Mouse (Mus musculus): ENCODE measurements around the gene Itih2. TPM values are rescaled to one million over a fixed set of nuclear protein-coding genes. Genes with fewer than 3 reads are reported as not detected.
A peak's percentile ranks its signal among the peaks of the same experiment; 100 is the strongest.

Itih2 gene
- polyA plus RNA-seq, 1 experiment from 2014 or later, result 0.12 TPM

DNA sequence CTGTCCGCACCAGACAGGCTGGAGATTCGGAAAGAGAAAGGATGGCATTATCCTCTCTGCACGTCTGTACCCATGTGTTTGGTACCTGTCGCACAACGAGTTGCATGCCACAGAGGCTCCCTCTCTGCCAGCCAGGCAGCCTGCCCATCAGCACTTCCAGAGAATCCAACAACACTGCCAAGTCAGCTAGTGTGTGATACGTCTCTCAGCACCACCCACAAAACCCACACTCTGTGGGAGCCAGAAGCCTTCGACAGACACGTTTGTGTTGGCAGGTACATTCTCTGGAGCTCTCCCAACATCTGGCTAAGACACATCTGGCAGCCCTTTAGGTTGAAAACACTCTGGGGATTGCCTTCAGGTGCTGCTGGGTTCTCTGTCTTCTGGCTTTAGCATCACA lies 16.0 kb upstream of the Itih2 start:
- no peak for ATAC-seq (ENCODE audit: low FRiP score)
- no peak overlapping the region for H3K9ac ChIP-seq (ENCODE audit: low read length)
- DNase-seq (ENCODE audit: low spot score, missing footprints), result no peak
- WGBS, result 85% methylated on average over 8 of the region's 8 CpGs
- no peaks in the 10 kb centered on the region for H3K4me1 ChIP-seq (ENCODE audit: control insufficient read depth, insufficient read depth, low read length)
- H3K36me3 ChIP-seq (ENCODE audit: control insufficient read depth, insufficient read depth, low read length), result no peaks in the 10 kb centered on the region
- no peaks in the 10 kb centered on the region for H3K27me3 ChIP-seq (ENCODE audit: control insufficient read depth, insufficient read depth, low read length)
- H3K4me3 ChIP-seq (ENCODE audit: low read depth, low read length), result no peak overlapping the region
- H3K27ac ChIP-seq (ENCODE audit: low read depth, low read length), result no peak overlapping the region
- no peak overlapping the region for H3K4me2 ChIP-seq
- H3K9me3 ChIP-seq (ENCODE audit: control insufficient read depth, low read length), result no peaks in the 10 kb centered on the region

DNA sequence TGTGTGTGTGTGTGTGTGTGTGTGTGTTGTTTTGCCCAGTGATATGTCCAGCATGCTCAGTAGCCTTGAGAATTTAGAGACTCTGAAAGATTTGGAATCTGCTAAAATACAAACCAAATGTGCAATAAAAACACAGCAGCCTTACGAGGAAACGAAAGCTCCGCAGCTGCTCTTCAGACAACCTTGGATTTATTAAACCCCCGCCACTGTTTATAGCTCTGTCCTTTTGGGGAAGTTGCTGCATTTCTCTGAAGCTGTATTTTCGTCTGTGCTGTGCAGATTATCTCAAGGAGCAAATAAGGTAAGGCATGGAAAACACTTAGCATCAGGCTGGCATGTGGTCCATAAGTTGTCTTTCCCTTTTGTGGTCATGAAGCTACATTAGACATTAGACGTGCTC lies 14.3 kb upstream of the Itih2 start:
- Histone ChIP-seq H3K27ac (ENCODE audit: low read depth, low read length) (no peak overlapping the region), H3K4me2 (no peak overlapping the region), H3K9ac (ENCODE audit: low read length) (no peak overlapping the region), H3K9me3 (ENCODE audit: control insufficient read depth, low read length) (no peaks in the 10 kb centered on the region), H3K36me3 (ENCODE audit: control insufficient read depth, insufficient read depth, low read length) (no peaks in the 10 kb centered on the region), H3K4me1 (ENCODE audit: control insufficient read depth, insufficient read depth, low read length) (no peaks in the 10 kb centered on the region), H3K27me3 (ENCODE audit: control insufficient read depth, insufficient read depth, low read length) (no peaks in the 10 kb centered on the region), H3K4me3 (ENCODE audit: low read depth, low read length) (no peak overlapping the region)
- DNase-seq (ENCODE audit: low spot score, missing footprints) (no peak), ATAC-seq (ENCODE audit: low FRiP score) (no peak)
- 74% methylated on average over 6 of the region's 6 CpGs for WGBS

DNA sequence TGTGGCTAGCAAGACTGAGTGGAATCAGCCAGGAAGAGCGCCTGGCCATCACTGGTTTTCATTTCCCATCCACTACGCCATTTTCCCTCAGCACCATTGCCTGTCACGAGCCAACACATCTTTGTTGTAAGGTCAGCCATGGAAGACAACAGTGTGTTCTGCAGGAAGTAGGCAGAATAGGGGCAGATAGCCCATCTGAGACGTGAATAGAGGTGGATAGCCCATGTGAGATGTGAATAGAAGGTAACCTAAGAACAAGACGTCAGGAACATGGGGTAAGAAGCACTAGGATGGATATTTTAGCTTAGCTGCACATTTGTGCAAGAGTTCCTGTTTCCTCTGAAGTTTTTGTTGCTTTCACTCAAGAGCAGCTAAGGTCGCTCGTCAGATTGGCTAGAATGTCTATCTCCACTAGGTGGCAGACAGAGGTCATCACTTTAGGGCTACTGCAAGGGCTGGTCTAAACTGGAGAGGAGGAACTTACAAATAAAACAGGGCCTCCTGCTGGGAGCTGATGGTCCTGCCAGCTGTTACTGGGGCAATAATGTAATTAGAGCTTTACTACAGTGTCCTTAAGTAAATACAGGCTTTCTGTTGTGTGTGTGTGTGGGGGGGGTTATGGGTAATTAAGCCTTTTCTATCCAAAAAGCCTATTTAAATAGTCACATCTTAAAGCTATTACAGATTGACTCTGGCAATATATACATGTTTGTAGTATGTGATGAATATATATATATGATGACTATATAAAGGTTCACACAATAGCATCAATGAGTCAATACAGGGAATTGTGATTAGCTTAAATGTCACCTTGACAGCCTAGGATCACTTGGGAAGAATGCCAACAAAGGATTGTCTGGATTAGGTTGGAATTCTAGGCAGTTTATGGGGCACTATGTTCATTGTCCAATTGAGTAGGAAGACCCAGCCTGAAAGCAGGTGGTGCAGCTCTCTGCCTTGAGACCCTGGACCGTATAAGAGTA lies 11.6 kb upstream of the Itih2 start:
- no peak overlapping the region for H3K4me3 ChIP-seq (ENCODE audit: low read depth, low read length)
- H3K27ac ChIP-seq (ENCODE audit: low read depth, low read length), result no peak overlapping the region
- no peaks in the 10 kb centered on the region for H3K36me3 ChIP-seq (ENCODE audit: control insufficient read depth, insufficient read depth, low read length)
- H3K4me1 ChIP-seq (ENCODE audit: control insufficient read depth, insufficient read depth, low read length), result no peaks in the 10 kb centered on the region
- H3K27me3 ChIP-seq (ENCODE audit: control insufficient read depth, insufficient read depth, low read length), result no peaks in the 10 kb centered on the region
- no peak overlapping the region for H3K4me2 ChIP-seq
- ATAC-seq (ENCODE audit: low FRiP score) (peak; percentile 84), DNase-seq (ENCODE audit: low spot score, missing footprints) (peak; percentile 90)
- WGBS, result 32% methylated on average over 8 of the region's 8 CpGs
- no peaks in the 10 kb centered on the region for H3K9me3 ChIP-seq (ENCODE audit: control insufficient read depth, low read length)
- H3K9ac ChIP-seq (ENCODE audit: low read length), result no peak overlapping the region

DNA sequence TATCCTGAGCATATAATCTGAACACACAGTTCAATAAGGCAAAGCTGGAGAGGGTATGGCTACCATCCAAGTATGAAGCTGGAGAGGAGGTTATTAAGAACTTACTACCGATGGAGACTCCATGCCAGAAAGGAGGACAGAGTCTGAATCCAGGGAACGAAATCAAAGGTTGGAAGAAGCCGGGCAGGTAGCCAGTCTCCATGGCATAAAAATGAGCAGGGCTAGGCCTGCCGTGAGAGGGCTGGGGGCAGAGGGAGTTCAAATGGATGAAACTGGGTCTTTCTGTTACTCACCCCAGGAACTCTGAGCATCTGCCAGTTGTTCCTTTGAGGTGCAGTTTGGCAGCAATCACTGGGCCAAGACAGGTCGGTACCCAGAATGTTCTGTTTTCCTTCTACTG lies 9.3 kb upstream of the Itih2 start:
- Histone ChIP-seq H3K36me3 (ENCODE audit: control insufficient read depth, insufficient read depth, low read length) (no peaks in the 10 kb centered on the region), H3K9me3 (ENCODE audit: control insufficient read depth, low read length) (no peaks in the 10 kb centered on the region), H3K27me3 (ENCODE audit: control insufficient read depth, insufficient read depth, low read length) (no peaks in the 10 kb centered on the region), H3K9ac (ENCODE audit: low read length) (no peak overlapping the region), H3K27ac (ENCODE audit: low read depth, low read length) (no peak overlapping the region), H3K4me1 (ENCODE audit: control insufficient read depth, insufficient read depth, low read length) (no peaks in the 10 kb centered on the region), H3K4me3 (ENCODE audit: low read depth, low read length) (no peak overlapping the region), H3K4me2 (no peak overlapping the region)
- DNase-seq (ENCODE audit: low spot score, missing footprints) (no peak), ATAC-seq (ENCODE audit: low FRiP score) (no peak)
- WGBS, result 86% methylated on average over 5 of the region's 5 CpGs

DNA sequence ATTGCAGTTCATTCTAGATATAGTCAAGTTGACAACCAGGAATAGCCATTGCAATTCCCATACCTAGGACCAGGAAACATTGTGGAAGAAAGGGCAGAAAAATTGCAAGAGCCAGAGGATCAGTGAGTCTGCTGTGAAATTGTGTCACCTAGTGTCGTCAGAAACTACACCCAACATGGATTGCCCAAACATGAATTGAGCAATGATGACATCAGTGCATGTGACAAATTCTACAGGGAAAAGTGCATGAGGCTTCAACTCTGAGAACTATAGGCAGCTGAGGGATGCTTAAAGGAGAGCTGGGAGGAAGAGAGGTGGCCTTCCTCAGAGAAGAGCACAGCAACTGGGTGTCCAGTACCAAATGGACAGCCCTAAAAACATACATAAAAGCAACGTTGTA lies 6.1 kb upstream of the Itih2 start:
- H3K4me2 ChIP-seq, result no peak overlapping the region
- H3K4me3 ChIP-seq (ENCODE audit: low read depth, low read length), result no peak overlapping the region
- ATAC-seq (ENCODE audit: low FRiP score) (no peak), DNase-seq (ENCODE audit: low spot score, missing footprints) (no peak)
- H3K4me1 ChIP-seq (ENCODE audit: control insufficient read depth, insufficient read depth, low read length), result no peaks in the 10 kb centered on the region
- WGBS, result 86% methylated on average over 2 of the region's 2 CpGs
- H3K27me3 ChIP-seq (ENCODE audit: control insufficient read depth, insufficient read depth, low read length), result no peaks in the 10 kb centered on the region
- no peak overlapping the region for H3K27ac ChIP-seq (ENCODE audit: low read depth, low read length)
- no peaks in the 10 kb centered on the region for H3K9me3 ChIP-seq (ENCODE audit: control insufficient read depth, low read length)
- H3K9ac ChIP-seq (ENCODE audit: low read length), result no peak overlapping the region
- no peaks in the 10 kb centered on the region for H3K36me3 ChIP-seq (ENCODE audit: control insufficient read depth, insufficient read depth, low read length)

- Histone ChIP-seq H3K9ac (ENCODE audit: low read length) (no peak overlapping the region), H3K9me3 (ENCODE audit: control insufficient read depth, low read length) (no peaks in the 10 kb centered on the region), H3K27me3 (ENCODE audit: control insufficient read depth, insufficient read depth, low read length) (no peaks in the 10 kb centered on the region), H3K36me3 (ENCODE audit: control insufficient read depth, insufficient read depth, low read length) (no peaks in the 10 kb centered on the region), H3K4me3 (ENCODE audit: low read depth, low read length) (no peak overlapping the region), H3K27ac (ENCODE audit: low read depth, low read length) (no peak overlapping the region), H3K4me1 (ENCODE audit: control insufficient read depth, insufficient read depth, low read length) (no peaks in the 10 kb centered on the region), H3K4me2 (no peak overlapping the region)
- WGBS, result 71% methylated on average over 6 of the region's 6 CpGs
- DNase-seq (ENCODE audit: low spot score, missing footprints) (no peak), ATAC-seq (ENCODE audit: low FRiP score) (no peak)
Measured at GRCm38 (mm10) chr2:10133941-10134340, 2.7 kb upstream of the Itih2 start.

GRCm38 (mm10) chr2:10132128-10132527 lies 932 bp upstream of the Itih2 start:
- DNase-seq (ENCODE audit: low spot score, missing footprints) (no peak), ATAC-seq (ENCODE audit: low FRiP score) (no peak)
- no peaks in the 10 kb centered on the region for H3K36me3 ChIP-seq (ENCODE audit: control insufficient read depth, insufficient read depth, low read length)

DNA sequence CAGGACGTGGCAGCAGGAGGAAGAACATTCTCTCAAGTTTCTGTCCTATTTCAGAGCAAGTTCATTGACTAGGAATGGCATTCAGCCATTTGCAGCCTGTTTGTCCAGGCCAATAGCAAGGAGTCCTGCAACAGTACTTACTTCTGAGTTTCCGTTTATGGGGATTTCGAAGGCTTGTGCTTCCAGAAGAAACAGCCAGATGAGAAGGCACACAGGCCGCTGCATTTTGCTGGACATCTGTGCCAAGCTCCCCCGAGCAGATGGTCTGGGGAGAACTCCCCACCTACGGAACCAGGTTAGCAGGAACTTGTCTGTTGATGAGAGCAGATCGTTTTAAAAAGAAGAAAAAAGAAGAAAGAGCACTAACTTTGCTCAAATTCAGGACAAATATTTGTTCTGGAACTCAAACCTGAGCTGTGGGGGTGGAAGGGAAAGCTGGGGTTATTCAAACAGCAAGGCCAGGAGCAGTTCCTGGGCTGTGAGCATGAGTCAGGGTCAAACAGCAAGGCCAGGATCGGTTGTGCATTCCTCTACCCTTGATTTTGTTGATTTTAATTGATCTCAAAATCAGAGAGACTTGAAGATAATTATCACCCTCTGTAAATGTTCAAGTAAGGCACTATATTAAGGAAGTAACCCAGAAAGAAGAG lies 730 bp downstream of the Itih2 start:
- ATAC-seq (ENCODE audit: low FRiP score), result no peak
- Histone ChIP-seq H3K27me3 (ENCODE audit: control insufficient read depth, insufficient read depth, low read length) (no peaks in the 10 kb centered on the region), H3K4me1 (ENCODE audit: control insufficient read depth, insufficient read depth, low read length) (no peaks in the 10 kb centered on the region), H3K27ac (ENCODE audit: low read depth, low read length) (no peak overlapping the region), H3K4me2 (no peak overlapping the region), H3K9ac (ENCODE audit: low read length) (no peak overlapping the region), H3K9me3 (ENCODE audit: control insufficient read depth, low read length) (no peaks in the 10 kb centered on the region), H3K4me3 (ENCODE audit: low read depth, low read length) (no peak overlapping the region), H3K36me3 (ENCODE audit: control insufficient read depth, insufficient read depth, low read length) (no peaks in the 10 kb centered on the region)
- WGBS, result 72% methylated on average over 8 of the region's 8 CpGs
- DNase-seq (ENCODE audit: low spot score, missing footprints), result no peak

More at GRCm38 (mm10) chr2:10132128-10132527, 932 bp upstream of the Itih2 start:
- Histone ChIP-seq H3K27me3 (ENCODE audit: control insufficient read depth, insufficient read depth, low read length) (no peaks in the 10 kb centered on the region), H3K27ac (ENCODE audit: low read depth, low read length) (no peak overlapping the region), H3K4me1 (ENCODE audit: control insufficient read depth, insufficient read depth, low read length) (no peaks in the 10 kb centered on the region), H3K4me3 (ENCODE audit: low read depth, low read length) (no peak overlapping the region), H3K9ac (ENCODE audit: low read length) (no peak overlapping the region), H3K4me2 (no peak overlapping the region), H3K9me3 (ENCODE audit: control insufficient read depth, low read length) (no peaks in the 10 kb centered on the region)
- 84% methylated on average over 1 of the region's 1 CpGs for WGBS

DNA sequence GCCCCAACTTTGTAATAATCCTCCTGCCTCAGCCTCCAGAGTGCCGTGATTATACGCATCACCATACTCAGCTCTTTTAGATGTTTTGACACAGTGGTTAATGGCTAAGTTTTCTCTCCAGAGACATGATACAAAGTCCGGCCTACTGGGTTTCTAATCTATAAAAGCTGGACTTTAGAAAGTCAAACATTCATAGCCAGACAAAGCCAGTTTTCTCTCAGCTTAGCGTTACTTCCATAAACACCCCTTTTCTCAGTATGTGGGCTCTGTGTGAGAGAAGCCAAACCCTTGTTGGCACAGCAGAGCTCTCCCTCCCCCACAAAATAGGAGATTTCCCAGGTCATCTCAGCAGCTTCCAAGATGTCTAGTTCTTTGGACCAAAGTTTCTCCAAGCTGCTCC lies 2.6 kb downstream of the Itih2 start:
- Histone ChIP-seq H3K9me3 (ENCODE audit: control insufficient read depth, low read length) (no peaks in the 10 kb centered on the region), H3K27ac (ENCODE audit: low read depth, low read length) (no peak overlapping the region), H3K27me3 (ENCODE audit: control insufficient read depth, insufficient read depth, low read length) (no peaks in the 10 kb centered on the region), H3K4me3 (ENCODE audit: low read depth, low read length) (no peak overlapping the region), H3K4me2 (no peak overlapping the region), H3K36me3 (ENCODE audit: control insufficient read depth, insufficient read depth, low read length) (no peaks in the 10 kb centered on the region), H3K4me1 (ENCODE audit: control insufficient read depth, insufficient read depth, low read length) (no peaks in the 10 kb centered on the region), H3K9ac (ENCODE audit: low read length) (no peak overlapping the region)
- 87% methylated on average over 4 of the region's 4 CpGs for WGBS
- no peak for DNase-seq (ENCODE audit: low spot score, missing footprints)
- no peak for ATAC-seq (ENCODE audit: low FRiP score)

All from midbrain, embryonic 11.5 days (tissue).